Mouse (Mus musculus): ENCODE measurements around the gene Gpatch11.

DNA sequence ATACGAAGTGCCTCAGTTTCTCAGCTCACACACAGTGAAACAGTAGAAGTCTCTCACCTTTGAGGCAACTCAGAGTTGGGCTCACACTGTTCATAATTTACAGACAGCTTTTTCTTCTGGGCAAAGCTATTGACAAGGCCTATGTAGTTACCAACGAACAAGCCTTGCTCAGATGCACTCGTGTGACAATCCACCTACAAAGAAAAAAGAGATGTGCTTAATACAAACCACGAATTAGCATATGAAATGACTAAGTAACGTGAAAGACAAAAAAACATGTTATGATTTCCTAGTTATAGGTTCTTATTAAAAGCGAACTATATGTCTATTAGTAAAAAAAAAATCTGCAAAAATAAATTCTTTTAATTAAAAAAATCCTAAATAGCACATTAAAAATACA, 38.5 kb downstream of the Gpatch11 start:
- TF ChIP-seq CTCF (IDR thresholded peaks at IDR 0.05; ENCODE audit: low read depth, low read length), result no peak
- no peak for TF ChIP-seq POLR2AphosphoS5 (IDR thresholded peaks at IDR 0.05; ENCODE audit: insufficient replicate concordance, low read depth, low read length)
- no peak for TF ChIP-seq GATA1 (IDR thresholded peaks at IDR 0.05; ENCODE audit: borderline replicate concordance, low read length)
- no peak for TF ChIP-seq TAL1 (conservative IDR thresholded peaks at IDR 0.05; ENCODE audit: low read depth, low read length)
- no peak for TF ChIP-seq GATA2 (IDR thresholded peaks at IDR 0.05; ENCODE audit: borderline replicate concordance, low read depth, low read length)
